Mouse (Mus musculus): ENCODE results near the gene Sco2. TPM values are rescaled to one million over a fixed set of nuclear protein-coding genes. Genes with fewer than 3 reads are reported as not detected.

Sco2 gene
- polyA plus RNA-seq, 1 experiment = 26.6 TPM

DNA sequence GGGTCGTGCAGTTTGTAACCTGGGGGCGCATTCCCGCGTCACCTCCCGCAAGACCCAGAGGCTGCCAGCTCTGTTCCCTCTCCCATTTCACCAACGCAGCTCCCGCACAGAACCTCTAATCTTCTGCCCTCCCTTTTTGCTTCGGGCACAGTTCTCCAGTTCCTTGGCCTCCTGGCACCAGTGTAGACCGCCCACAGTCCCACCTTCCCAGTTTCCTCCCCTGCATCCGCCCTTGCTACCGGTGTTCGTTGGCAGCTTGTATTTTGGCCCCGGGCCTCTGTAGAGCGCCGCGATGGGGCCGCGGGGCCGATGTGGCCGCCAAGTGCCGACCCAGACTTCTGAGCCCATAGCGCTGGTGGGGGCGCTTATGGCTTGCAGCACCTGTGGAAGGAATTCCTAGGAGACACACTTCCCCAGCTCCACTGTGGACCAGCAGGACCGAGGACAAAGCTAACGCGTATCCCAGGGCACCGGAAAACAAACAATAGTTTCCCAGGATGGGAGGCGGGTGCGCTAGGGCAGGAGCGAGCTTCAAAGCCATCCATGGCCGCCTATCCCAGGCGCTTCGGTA is 5.3 kb upstream of the Sco2 start, which contains the start of gene Odf3b:
TSS of gene Odf3b (minus strand) at position 452 of the 571 bp plus-strand sequence.
- Histone ChIP-seq H3K27ac (ENCODE audit: insufficient read depth, low read length) (no peak within 1 kb of the TSS), H3K4me1 (ENCODE audit: control insufficient read depth, insufficient read depth, insufficient read length) (peaks cover 6% of the 10 kb centered on the region), H3K27me3 (ENCODE audit: control insufficient read depth, insufficient read depth, low read length) (peaks cover 9% of the 10 kb centered on the region), H3K36me3 (ENCODE audit: control insufficient read depth, insufficient read depth, low read length) (no peaks in the 10 kb centered on the region), H3K4me3 (ENCODE audit: extremely low read depth, insufficient read depth, insufficient read length) (peak within 1 kb of the TSS; percentile 24; the same call in 1 of the 2 replicates)
- WGBS = 3% methylated on average over 33 of the region's 33 CpGs
- no peak for DNase-seq (ENCODE audit: low read depth in 1 of 2, low spot score in 2 of 2)
- TF ChIP-seq CTCF (IDR thresholded peaks at IDR 0.05; ENCODE audit: extremely low read depth, insufficient read depth, insufficient read length, insufficient replicate concordance) (no peak), POLR2A (IDR thresholded peaks at IDR 0.05; ENCODE audit: low read depth, low read length) (no peak)

DNA sequence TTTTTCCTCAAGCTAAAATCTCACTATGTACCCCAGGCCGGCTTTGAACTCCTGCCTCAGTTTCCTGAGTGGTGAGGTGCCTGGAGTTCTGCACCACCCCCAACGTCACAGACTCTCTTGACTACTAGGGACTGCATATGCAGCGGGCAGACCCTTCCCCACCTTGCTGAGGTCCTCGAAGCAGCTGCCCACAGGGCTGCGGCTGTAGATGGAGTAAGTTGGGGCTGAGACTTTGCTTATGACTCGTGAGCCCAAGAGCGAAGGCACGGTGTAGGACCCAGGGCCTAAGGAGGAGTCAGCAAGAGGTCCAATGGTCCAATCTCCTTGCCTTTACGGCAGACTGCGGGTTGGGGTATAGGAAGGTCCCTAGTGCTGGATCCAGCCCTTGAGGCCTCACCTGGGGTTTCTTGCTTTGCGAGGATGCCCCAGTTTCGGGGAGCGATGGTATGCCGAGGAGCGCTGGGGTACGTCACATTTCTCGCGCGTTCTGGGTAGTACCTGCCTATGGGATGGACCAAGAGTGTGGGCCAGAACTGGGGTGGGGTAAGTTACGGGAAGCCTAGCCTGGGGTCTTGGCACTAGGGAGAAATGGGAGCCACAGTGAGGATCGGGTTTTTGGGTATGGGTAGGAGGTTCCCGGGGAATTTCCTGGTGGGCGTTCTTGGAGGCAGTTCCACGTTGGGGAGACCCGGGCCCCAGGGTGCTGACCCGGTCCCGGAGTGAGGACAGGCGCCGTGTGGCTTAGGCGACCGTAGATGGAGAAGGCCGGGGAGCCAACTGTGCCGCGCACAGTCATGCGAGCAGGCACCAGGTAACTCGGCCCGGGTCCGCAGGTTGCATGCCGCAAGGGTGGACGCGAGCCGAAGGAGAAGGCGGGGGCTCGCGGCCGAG is 4.5 kb upstream of the Sco2 start:
- no peak for TF ChIP-seq POLR2A (IDR thresholded peaks at IDR 0.05; ENCODE audit: low read depth, low read length)
- no peak for TF ChIP-seq CTCF (IDR thresholded peaks at IDR 0.05; ENCODE audit: extremely low read depth, insufficient read depth, insufficient read length, insufficient replicate concordance)
- Histone ChIP-seq H3K27me3 (ENCODE audit: control insufficient read depth, insufficient read depth, low read length) (peaks cover 9% of the 10 kb centered on the region), H3K4me3 (ENCODE audit: extremely low read depth, insufficient read depth, insufficient read length) (peak overlapping the region; percentile 24; the same call in 1 of the 2 replicates), H3K36me3 (ENCODE audit: control insufficient read depth, insufficient read depth, low read length) (no peaks in the 10 kb centered on the region), H3K4me1 (ENCODE audit: control insufficient read depth, insufficient read depth, insufficient read length) (peaks cover 7% of the 10 kb centered on the region), H3K27ac (ENCODE audit: insufficient read depth, low read length) (no peak overlapping the region)
- no peak for DNase-seq (ENCODE audit: low read depth in 1 of 2, low spot score in 2 of 2)
- 18% methylated on average over 46 of the region's 46 CpGs for WGBS

GRCm38 (mm10) chr15:89377362-89377761 is 3.7 kb upstream of the Sco2 start:
- Histone ChIP-seq H3K36me3 (ENCODE audit: control insufficient read depth, insufficient read depth, low read length) (peaks cover 2% of the 10 kb centered on the region; the same call in 1 of the 2 replicates), H3K4me3 (ENCODE audit: extremely low read depth, insufficient read depth, insufficient read length) (no peak overlapping the region), H3K27me3 (ENCODE audit: control insufficient read depth, insufficient read depth, low read length) (peaks cover 9% of the 10 kb centered on the region), H3K4me1 (ENCODE audit: control insufficient read depth, insufficient read depth, insufficient read length) (peaks cover 11% of the 10 kb centered on the region), H3K27ac (ENCODE audit: insufficient read depth, low read length) (no peak overlapping the region)
- WGBS = 44% methylated on average over 18 of the region's 18 CpGs
- no peak for TF ChIP-seq POLR2A (IDR thresholded peaks at IDR 0.05; ENCODE audit: low read depth, low read length)
- TF ChIP-seq CTCF (IDR thresholded peaks at IDR 0.05; ENCODE audit: extremely low read depth, insufficient read depth, insufficient read length, insufficient replicate concordance) = no peak
- DNase-seq (ENCODE audit: low read depth in 1 of 2, low spot score in 2 of 2) = no peak

DNA sequence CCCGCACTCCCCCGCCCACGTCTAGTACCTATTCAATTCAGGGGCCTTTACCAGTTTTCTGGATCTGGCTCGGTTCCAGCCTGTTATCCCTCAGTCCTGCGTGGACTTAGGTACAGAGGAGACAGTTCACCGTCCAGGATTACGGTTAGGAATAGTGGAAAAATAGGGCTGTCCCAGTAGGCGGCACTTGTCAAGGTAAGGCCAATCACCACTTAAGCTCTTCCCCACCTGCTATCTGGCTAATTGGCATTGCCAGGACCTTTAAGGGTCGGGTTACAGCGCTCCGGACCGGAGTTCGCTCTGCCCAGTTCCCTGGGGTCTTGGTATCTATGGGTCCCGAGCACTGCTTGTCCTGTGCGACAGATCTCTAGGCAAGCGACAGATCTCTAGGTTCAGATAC is 3.3 kb upstream of the Sco2 start, which contains the start of gene Tymp:
TSS of gene Tymp (minus strand) at position 83 of the 400 bp plus-strand sequence.
- Histone ChIP-seq H3K27me3 (ENCODE audit: control insufficient read depth, insufficient read depth, low read length) (peaks cover 9% of the 10 kb centered on the region), H3K36me3 (ENCODE audit: control insufficient read depth, insufficient read depth, low read length) (peaks cover 6% of the 10 kb centered on the region), H3K4me1 (ENCODE audit: control insufficient read depth, insufficient read depth, insufficient read length) (peaks cover 11% of the 10 kb centered on the region), H3K4me3 (ENCODE audit: extremely low read depth, insufficient read depth, insufficient read length) (no peak within 1 kb of the TSS), H3K27ac (ENCODE audit: insufficient read depth, low read length) (no peak within 1 kb of the TSS)
- TF ChIP-seq CTCF (IDR thresholded peaks at IDR 0.05; ENCODE audit: extremely low read depth, insufficient read depth, insufficient read length, insufficient replicate concordance) = no peak
- no peak for TF ChIP-seq POLR2A (IDR thresholded peaks at IDR 0.05; ENCODE audit: low read depth, low read length)
- no peak for DNase-seq (ENCODE audit: low read depth in 1 of 2, low spot score in 2 of 2)
- WGBS = 84% methylated on average over 16 of the region's 16 CpGs

DNA sequence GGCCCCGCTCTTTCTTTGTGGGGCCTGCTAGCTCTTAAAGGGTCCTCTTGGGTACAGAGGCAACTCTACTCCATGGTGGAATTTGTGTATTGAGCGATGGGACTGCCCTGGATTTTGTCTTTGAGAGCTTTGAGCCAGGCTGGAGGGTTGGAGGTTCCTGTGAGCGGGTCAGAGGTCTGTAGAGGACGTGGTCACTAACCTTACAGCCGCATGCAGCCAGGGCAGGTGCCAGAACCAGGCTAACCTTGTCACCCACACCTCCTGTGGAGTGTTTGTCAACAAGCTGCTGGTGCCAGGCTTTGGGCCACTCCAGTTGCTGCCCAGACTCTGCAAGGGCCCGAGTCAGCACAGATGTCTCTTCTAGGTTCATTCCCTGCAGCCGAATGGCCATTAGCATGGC is 2.4 kb upstream of the Sco2 start:
- Histone ChIP-seq H3K36me3 (ENCODE audit: control insufficient read depth, insufficient read depth, low read length) (peaks cover 14% of the 10 kb centered on the region), H3K27me3 (ENCODE audit: control insufficient read depth, insufficient read depth, low read length) (peaks cover 9% of the 10 kb centered on the region), H3K4me3 (ENCODE audit: extremely low read depth, insufficient read depth, insufficient read length) (no peak overlapping the region), H3K27ac (ENCODE audit: insufficient read depth, low read length) (no peak overlapping the region), H3K4me1 (ENCODE audit: control insufficient read depth, insufficient read depth, insufficient read length) (peaks cover 11% of the 10 kb centered on the region)
- TF ChIP-seq CTCF (IDR thresholded peaks at IDR 0.05; ENCODE audit: extremely low read depth, insufficient read depth, insufficient read length, insufficient replicate concordance) (no peak), POLR2A (IDR thresholded peaks at IDR 0.05; ENCODE audit: low read depth, low read length) (no peak)
- WGBS = 87% methylated on average over 7 of the region's 7 CpGs
- DNase-seq (ENCODE audit: low read depth in 1 of 2, low spot score in 2 of 2) = no peak

GRCm38 (mm10) chr15:89374801-89375534 is 1.3 kb upstream of the Sco2 start:
- TF ChIP-seq POLR2A (IDR thresholded peaks at IDR 0.05; ENCODE audit: low read depth, low read length) (no peak), CTCF (IDR thresholded peaks at IDR 0.05; ENCODE audit: extremely low read depth, insufficient read depth, insufficient read length, insufficient replicate concordance) (no peak)
- no peak for DNase-seq (ENCODE audit: low read depth in 1 of 2, low spot score in 2 of 2)
- H3K36me3 ChIP-seq (ENCODE audit: control insufficient read depth, insufficient read depth, low read length) = peaks cover 24% of the 10 kb centered on the region
- H3K4me3 ChIP-seq (ENCODE audit: extremely low read depth, insufficient read depth, insufficient read length) = no peak overlapping the region
- peaks cover 11% of the 10 kb centered on the region for H3K4me1 ChIP-seq (ENCODE audit: control insufficient read depth, insufficient read depth, insufficient read length)
- WGBS = 94% methylated on average over 17 of the region's 17 CpGs
- peaks cover 9% of the 10 kb centered on the region for H3K27me3 ChIP-seq (ENCODE audit: control insufficient read depth, insufficient read depth, low read length)
- no peak overlapping the region for H3K27ac ChIP-seq (ENCODE audit: insufficient read depth, low read length)
